Mouse (Mus musculus) bone marrow macrophage, adult 2 months (primary cell): ENCODE data around the gene Mbd3. TPM values are rescaled to one million over a fixed set of nuclear protein-coding genes. Genes with fewer than 3 reads are reported as not detected.
A peak's percentile ranks its signal among the peaks of the same experiment; 100 is the strongest.

Source experiments
- H3K27ac ChIP-seq: 2 replicates; pipeline ENCODE4 v1.5.1; 2012; ENCODE audit warnings: low read depth, low read length; ENCODE audit not compliant: insufficient read depth
- H3K4me1 ChIP-seq: 2 replicates; pipeline ENCODE4 v1.6.1; 2012; ENCODE audit warnings: low read length; ENCODE audit not compliant: control insufficient read depth, insufficient read depth
- H3K4me3 ChIP-seq: 2 replicates; pipeline ENCODE4 v1.5.1; 2012; ENCODE audit warnings: mild to moderate bottlenecking, low read length, moderate library complexity; ENCODE audit not compliant: insufficient read depth
- CTCF ChIP-seq: IDR thresholded peaks from 2 replicates; pipeline ENCODE4 v1.5.1; 2012; ENCODE audit warnings: low read depth, mild to moderate bottlenecking, low read length, moderate library complexity
- POLR2A ChIP-seq: IDR thresholded peaks from 2 replicates; pipeline ENCODE4 v1.6.1; 2012; ENCODE audit warnings: mild to moderate bottlenecking, low read depth, low read length, borderline replicate concordance
- polyA plus RNA-seq: library from polyadenylated mRNA; stranded (reverse); fragments of >200 nt; gene quantifications from 2 replicates; pipeline ENCODE4 v1.2.4, GENCODE M21; 2012; ENCODE audit not compliant: missing spikeins, insufficient read depth, insufficient read length

The Mbd3 gene
- polyA plus RNA-seq, 1 experiment, result 55.6 TPM

- Histone ChIP-seq H3K27ac (no peak overlapping the region), H3K4me1 (peaks cover 18% of the 10 kb centered on the region), H3K4me3 (no peak overlapping the region)
- TF ChIP-seq POLR2A, result no peak
Observed at GRCm38 (mm10) chr10:80407924-80408323, 8.6 kb upstream of the Mbd3 start.

GRCm38 (mm10) chr10:80406684-80407501, 7.5 kb upstream of the Mbd3 start, which contains the start of gene Uqcr11:
Uqcr11 (minus strand) TSS chr10:80406830.
- TF ChIP-seq POLR2A (no peak), CTCF (no peak)
- Histone ChIP-seq H3K4me3 (peak within 1 kb of the TSS; percentile 87), H3K27ac (peak within 1 kb of the TSS; percentile 25), H3K4me1 (peaks cover 18% of the 10 kb centered on the region)

- no peak for TF ChIP-seq CTCF
- TF ChIP-seq POLR2A, result no peak
- H3K27ac ChIP-seq, result peak overlapping the region; percentile 25; the same call in 1 of the 2 replicates
- H3K4me1 ChIP-seq, result peaks cover 31% of the 10 kb centered on the region
- peak overlapping the region; percentile 87 for H3K4me3 ChIP-seq
Observed at GRCm38 (mm10) chr10:80405481-80406173, 6.3 kb upstream of the Mbd3 start.

- peaks cover 35% of the 10 kb centered on the region for H3K4me1 ChIP-seq
- no peak overlapping the region for H3K27ac ChIP-seq
- TF ChIP-seq POLR2A (no peak), CTCF (peak; percentile 33; the same call in 1 of the 2 replicates)
- H3K4me3 ChIP-seq, result no peak overlapping the region
Observed at GRCm38 (mm10) chr10:80403044-80403692, 3.8 kb upstream of the Mbd3 start.

- Histone ChIP-seq H3K4me1 (peaks cover 39% of the 10 kb centered on the region), H3K4me3 (peak overlapping the region; percentile 78), H3K27ac (peak overlapping the region; percentile 95)
- TF ChIP-seq POLR2A (no peak), CTCF (no peak)
Observed at GRCm38 (mm10) chr10:80400704-80401161, 1.4 kb upstream of the Mbd3 start.

- Histone ChIP-seq H3K4me3 (peak overlapping the region; percentile 78), H3K27ac (peak overlapping the region; percentile 95), H3K4me1 (peaks cover 34% of the 10 kb centered on the region)
- TF ChIP-seq POLR2A (no peak), CTCF (no peak)
Observed at GRCm38 (mm10) chr10:80399973-80400703, 788 bp upstream of the Mbd3 start.

- TF ChIP-seq POLR2A (no peak), CTCF (no peak)
- Histone ChIP-seq H3K4me3 (peak overlapping the region; percentile 84), H3K27ac (peak overlapping the region; percentile 91), H3K4me1 (peaks cover 30% of the 10 kb centered on the region)
Observed at GRCm38 (mm10) chr10:80398719-80399190, 595 bp downstream of the Mbd3 start.

- Histone ChIP-seq H3K27ac (peak overlapping the region; percentile 91), H3K4me1 (peaks cover 30% of the 10 kb centered on the region), H3K4me3 (peak overlapping the region; percentile 84)
- no peak for TF ChIP-seq CTCF
- no peak for TF ChIP-seq POLR2A
Observed at GRCm38 (mm10) chr10:80398174-80398535, 1.2 kb downstream of the Mbd3 start.

- Histone ChIP-seq H3K4me1 (peaks cover 30% of the 10 kb centered on the region), H3K4me3 (peak overlapping the region; percentile 84), H3K27ac (peak overlapping the region; percentile 91)
- TF ChIP-seq CTCF (no peak), POLR2A (no peak)
Observed at GRCm38 (mm10) chr10:80397524-80398173, 1.7 kb downstream of the Mbd3 start.
